Mouse (Mus musculus): Measurements from ENCODE around the gene Wnt11.

DNA sequence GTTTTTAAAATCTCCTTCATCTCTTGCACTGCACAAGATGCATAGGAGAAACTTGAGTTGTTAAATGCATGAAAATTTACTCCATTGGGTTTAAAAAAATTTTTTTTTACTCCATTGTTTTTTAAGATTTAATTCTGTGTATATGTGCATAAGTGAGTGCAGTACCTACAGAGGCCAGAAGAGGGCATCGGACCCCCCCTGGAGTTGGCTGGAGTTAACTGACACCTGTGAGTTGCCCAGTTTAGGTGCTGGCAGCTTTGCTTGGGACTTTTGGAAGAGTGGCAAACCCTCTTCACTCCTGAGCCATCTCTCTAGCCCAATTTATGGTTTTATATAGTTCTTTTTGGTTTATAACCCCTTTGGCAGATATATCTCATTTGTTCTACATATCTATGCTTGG lies 66.2 kb downstream of the Wnt11 start:
- TF ChIP-seq CTCF (IDR thresholded peaks at IDR 0.05; ENCODE audit: borderline replicate concordance, extremely low read depth, insufficient read depth, insufficient read length) (peak; percentile 58; the same call in 1 of the 2 replicates), POLR2A (IDR thresholded peaks at IDR 0.05; ENCODE audit: borderline replicate concordance, extremely low read depth, insufficient read depth, insufficient read length, poor library complexity, severe bottlenecking) (no peak)
